Mouse (Mus musculus) mesoderm, embryonic 11.5 days (tissue): ENCODE data around the gene S100a5.

Source experiments
- DNase-seq: peaks from one replicate; pipeline ENCODE4 v3.0.0-alpha.2; 2012; ENCODE audit warnings: low read depth, low spot score

S100a5 gene

GRCm38 (mm10) chr3:90600036-90600435, 8.3 kb upstream of the S100a5 start:
- DNase-seq = no peak

GRCm38 (mm10) chr3:90600458-90601195, 7.7 kb upstream of the S100a5 start:
- DNase-seq = no peak

- no peak for DNase-seq
Measured at GRCm38 (mm10) chr3:90601486-90602110, 6.7 kb upstream of the S100a5 start, which contains the start of gene Gm42674. Gm42674 (plus strand) TSS chr3:90601904.

GRCm38 (mm10) chr3:90603623-90604022, 4.7 kb upstream of the S100a5 start, which contains the start of gene S100a4:
S100a4 (plus strand) TSS chr3:90603771.
- no peak for DNase-seq

- DNase-seq = no peak
Measured at GRCm38 (mm10) chr3:90604416-90604815, 3.9 kb upstream of the S100a5 start.

- no peak for DNase-seq
Measured at GRCm38 (mm10) chr3:90605049-90605448, 3.3 kb upstream of the S100a5 start.

GRCm38 (mm10) chr3:90605736-90606135, 2.6 kb upstream of the S100a5 start:
- DNase-seq = no peak

- peak; percentile 35 for DNase-seq
Measured at GRCm38 (mm10) chr3:90606185-90606584, 2.1 kb upstream of the S100a5 start.

- DNase-seq = no peak
Measured at GRCm38 (mm10) chr3:90607361-90607760, 962 bp upstream of the S100a5 start.

GRCm38 (mm10) chr3:90609102-90609501, 779 bp downstream of the S100a5 start:
- DNase-seq = no peak

- DNase-seq = no peak
Measured at GRCm38 (mm10) chr3:90611494-90611893, 3.2 kb downstream of the S100a5 start.

GRCm38 (mm10) chr3:90612061-90612460, 3.7 kb downstream of the S100a5 start:
- DNase-seq = no peak

- peak; percentile 75 for DNase-seq
Measured at GRCm38 (mm10) chr3:90612728-90613291, 4.5 kb downstream of the S100a5 start, which contains the start of gene S100a6. S100a6 (plus strand) TSS chr3:90612882.

GRCm38 (mm10) chr3:90613461-90614147, 5.3 kb downstream of the S100a5 start:
- DNase-seq = no peak

- no peak for DNase-seq
Measured at GRCm38 (mm10) chr3:90614148-90614530, 5.8 kb downstream of the S100a5 start.

GRCm38 (mm10) chr3:90614611-90615251, 6.4 kb downstream of the S100a5 start:
- no peak for DNase-seq

GRCm38 (mm10) chr3:90615415-90615814, 7.1 kb downstream of the S100a5 start:
- peak; percentile 68 for DNase-seq

GRCm38 (mm10) chr3:90615911-90616310, 7.6 kb downstream of the S100a5 start:
- DNase-seq = no peak

- no peak for DNase-seq
Measured at GRCm38 (mm10) chr3:90617586-90617985, 9.3 kb downstream of the S100a5 start.

- DNase-seq = no peak
Measured at GRCm38 (mm10) chr3:90621552-90621951, 13.2 kb downstream of the S100a5 start.

GRCm38 (mm10) chr3:90623435-90624071, 15.2 kb downstream of the S100a5 start:
- DNase-seq = peak; percentile 69
